8 mouse cellular contexts compared by ENCODE assay signal in the genomic region with DNA sequence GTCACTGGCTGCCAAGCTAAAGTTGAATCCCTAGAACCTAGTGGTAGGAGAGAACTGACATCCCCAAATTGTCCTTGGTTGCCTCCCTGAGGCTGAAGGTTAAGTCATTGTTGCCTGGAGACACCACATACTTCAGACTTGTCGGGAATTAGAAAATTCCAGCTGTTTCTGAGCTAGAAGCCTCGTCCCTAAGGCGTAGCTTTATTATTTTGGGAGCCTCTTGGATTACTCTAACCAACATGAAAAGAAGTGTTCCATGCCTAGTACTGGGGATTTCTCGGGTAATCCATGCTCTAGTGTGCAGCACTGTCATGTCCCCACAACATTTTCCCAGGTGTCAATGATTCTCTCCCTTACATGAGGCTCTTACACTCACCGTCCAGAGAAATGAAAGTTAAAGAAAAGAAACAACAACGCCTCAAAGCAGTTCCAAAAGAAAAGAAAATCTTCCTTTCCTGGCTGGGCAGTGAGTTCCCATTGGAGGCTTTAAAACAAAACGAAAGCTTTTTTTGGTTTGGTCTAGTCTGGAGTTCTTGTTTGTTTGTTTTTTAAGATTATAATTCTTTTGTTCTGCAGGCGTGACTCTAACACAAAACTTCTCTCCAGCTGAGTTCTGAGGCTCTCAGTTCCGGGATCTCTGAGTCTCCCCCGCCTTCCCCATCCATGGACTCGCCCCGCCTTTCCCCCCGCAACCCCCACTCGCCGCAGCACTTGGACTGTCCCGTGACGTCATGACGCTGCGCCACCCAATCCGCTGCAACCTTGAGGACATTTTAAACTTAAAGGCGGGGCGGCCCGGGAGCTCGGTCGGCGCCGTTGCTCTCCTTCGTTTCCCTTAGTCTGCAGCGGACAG. TPM values are rescaled to one million over a fixed set of nuclear protein-coding genes. Genes with fewer than 3 reads are reported as not detected.
DNase-seq lines count a peak whose midpoint lies in the region; ATAC-seq and TF ChIP-seq lines count a peak whose summit lies in the region.

Gene Cenpe (plus strand): TSS at position 733 of the 853 bp plus-strand sequence.

- peak; percentile 98 for DNase-seq in brain, embryonic 14.5 days (ENCODE audit: low read depth)
- peak; percentile 73 for DNase-seq in liver, adult 2 months (ENCODE audit: extremely low read depth, low read depth, low spot score)
- DNase-seq in splenic B cell, adult 2 months (ENCODE audit: low read depth, low spot score) = peak; percentile 94

- no peak for TF ChIP-seq CTCF in C2C12 (IDR thresholded peaks at IDR 0.05; ENCODE audit: control insufficient read depth, insufficient read depth, insufficient read length)
- no peak for TF ChIP-seq CTCF in brain, embryonic 14.5 days (IDR thresholded peaks at IDR 0.05; ENCODE audit: borderline replicate concordance, extremely low read depth, insufficient read depth, insufficient read length)
- no peak for TF ChIP-seq CTCF in liver, adult 2 months (IDR thresholded peaks at IDR 0.05; ENCODE audit: low read depth, low read length)

- peaks cover 20% of the 10 kb centered on the region for H3K4me1 ChIP-seq in erythroblast, embryonic 14.5 days (ENCODE audit: control insufficient read depth)
- H3K4me1 ChIP-seq in heart, embryonic 11.5 days (ENCODE audit: control insufficient read depth, insufficient read depth, low read length) = peaks cover 5% of the 10 kb centered on the region
- peaks cover 19% of the 10 kb centered on the region for H3K4me1 ChIP-seq in kidney, embryonic 16.5 days (ENCODE audit: insufficient read depth, low read length)
- peaks cover 2% of the 10 kb centered on the region; the same call in 1 of the 2 replicates for H3K4me1 ChIP-seq in liver, adult 2 months (ENCODE audit: control insufficient read depth, insufficient read depth, low read length)

- peak; percentile 93 for ATAC-seq in heart, embryonic 11.5 days (replicated peaks; ENCODE audit: insufficient number of reproducible peaks, low FRiP score, low TSS enrichment)
- peak; percentile 95 for ATAC-seq in kidney, embryonic 16.5 days (ENCODE audit: low FRiP score, low TSS enrichment)

- peaks cover 26% of the 10 kb centered on the region for H3K79me3 ChIP-seq in C2C12 (ENCODE audit: low read depth)

- peak within 1 kb of the TSS; percentile 62 for H3K27ac ChIP-seq in heart, embryonic 11.5 days (ENCODE audit: low read depth, low read length)
- peak within 1 kb of the TSS; percentile 90 for H3K27ac ChIP-seq in kidney, embryonic 16.5 days (ENCODE audit: low read length)
- H3K27ac ChIP-seq in liver, adult 2 months (replicated peaks; ENCODE audit: insufficient read depth, low read depth, low read length) = peak within 1 kb of the TSS; percentile 45

- H3K36me3 ChIP-seq in C2C12 (ENCODE audit: control insufficient read depth, insufficient read depth) (peaks cover 24% of the 10 kb centered on the region), myocyte (ENCODE audit: control insufficient read depth, insufficient read depth) (peaks cover 13% of the 10 kb centered on the region)
- H3K36me3 ChIP-seq in erythroblast, embryonic 14.5 days (ENCODE audit: control insufficient read depth) = peaks cover 34% of the 10 kb centered on the region
- H3K36me3 ChIP-seq in heart, embryonic 11.5 days (ENCODE audit: control insufficient read depth, insufficient read depth, low read length) = peaks cover 6% of the 10 kb centered on the region
- peaks cover 11% of the 10 kb centered on the region for H3K36me3 ChIP-seq in kidney, embryonic 16.5 days (ENCODE audit: insufficient read depth, low read length)
- H3K36me3 ChIP-seq in liver, adult 2 months (ENCODE audit: control insufficient read depth, insufficient read depth, low read length) = no peaks in the 10 kb centered on the region
- H3K36me3 ChIP-seq in splenic B cell, adult 2 months (ENCODE audit: control insufficient read depth, insufficient read depth, low read length, poor library complexity, severe bottlenecking) = no peaks in the 10 kb centered on the region

- H3K4me2 ChIP-seq in heart, embryonic 11.5 days = peak within 1 kb of the TSS; percentile 78
- H3K4me2 ChIP-seq in kidney, embryonic 16.5 days (replicated peaks; ENCODE audit: low read depth, low read length) = peak within 1 kb of the TSS; percentile 68
- peak within 1 kb of the TSS; percentile 98 for H3K4me2 ChIP-seq in myocyte (ENCODE audit: low read depth)

- 0 out of 2 replicates have a peak, but pooled peaks have one; percentile 12 for TF ChIP-seq POLR2A in brain, embryonic 14.5 days (IDR thresholded peaks at IDR 0.05; ENCODE audit: borderline replicate concordance, extremely low read depth, insufficient read depth, insufficient read length, poor library complexity, severe bottlenecking)
- no peak for TF ChIP-seq POLR2A in liver, adult 2 months (IDR thresholded peaks at IDR 0.05; ENCODE audit: extremely low read depth, insufficient read depth, low read length)
- TF ChIP-seq POLR2A in myocyte (IDR thresholded peaks at IDR 0.05; ENCODE audit: insufficient read length, low read depth) = no peak

- peak within 1 kb of the TSS; percentile 87 for H3K9ac ChIP-seq in heart, embryonic 11.5 days (ENCODE audit: low read depth, low read length)
- peak within 1 kb of the TSS; percentile 82 for H3K9ac ChIP-seq in kidney, embryonic 16.5 days (replicated peaks; ENCODE audit: low read length)
- H3K9ac ChIP-seq in liver, adult 2 months (ENCODE audit: low read depth, low read length) = peak within 1 kb of the TSS; percentile 83

- peak within 1 kb of the TSS; percentile 92 for H3ac ChIP-seq in C2C12 (ENCODE audit: control insufficient read depth, insufficient read length, low read depth)
- peak within 1 kb of the TSS; percentile 6 for H3ac ChIP-seq in myocyte (ENCODE audit: control insufficient read depth, insufficient read length)

- H3K4me3 ChIP-seq in C2C12 (ENCODE audit: insufficient read depth, poor library complexity, severe bottlenecking) (peak within 1 kb of the TSS; percentile 92), myocyte (peak within 1 kb of the TSS; percentile 55)
- H3K4me3 ChIP-seq in erythroblast, embryonic 14.5 days (replicated peaks) = peak within 1 kb of the TSS; percentile 100
- H3K4me3 ChIP-seq in heart, embryonic 11.5 days (ENCODE audit: low read depth, low read length) = peak within 1 kb of the TSS; percentile 98
- peak within 1 kb of the TSS; percentile 91 for H3K4me3 ChIP-seq in kidney, embryonic 16.5 days (ENCODE audit: low read length)
- H3K4me3 ChIP-seq in liver, adult 2 months (ENCODE audit: insufficient read depth, low read depth, low read length) = peak within 1 kb of the TSS; percentile 75

- H3K9me3 ChIP-seq in erythroblast, embryonic 14.5 days (ENCODE audit: control insufficient read depth, low read length) = no peaks in the 10 kb centered on the region
- no peaks in the 10 kb centered on the region for H3K9me3 ChIP-seq in heart, embryonic 11.5 days (replicated peaks; ENCODE audit: control insufficient read depth, low read length)
- no peaks in the 10 kb centered on the region for H3K9me3 ChIP-seq in kidney, embryonic 16.5 days (ENCODE audit: low read length)

- no peaks in the 10 kb centered on the region for H3K27me3 ChIP-seq in C2C12 (ENCODE audit: control insufficient read depth, insufficient read depth, insufficient read length)
- 0 out of 2 replicates have a peak, but pooled peaks cover 3% of the 10 kb centered on the region for H3K27me3 ChIP-seq in erythroblast, embryonic 14.5 days (ENCODE audit: control insufficient read depth)
- H3K27me3 ChIP-seq in heart, embryonic 11.5 days (ENCODE audit: control insufficient read depth, insufficient read depth, low read length) = no peaks in the 10 kb centered on the region
- H3K27me3 ChIP-seq in kidney, embryonic 16.5 days (ENCODE audit: insufficient read depth, low read length) = no peaks in the 10 kb centered on the region
- no peaks in the 10 kb centered on the region for H3K27me3 ChIP-seq in liver, adult 2 months (ENCODE audit: control insufficient read depth, insufficient read depth, low read length)
- H3K27me3 ChIP-seq in myocyte (ENCODE audit: control insufficient read depth, insufficient read depth, insufficient read length) = no peaks in the 10 kb centered on the region
- H3K27me3 ChIP-seq in splenic B cell, adult 2 months (ENCODE audit: control insufficient read depth, insufficient read depth, low read length, poor library complexity, severe bottlenecking) = no peaks in the 10 kb centered on the region

- WGBS in heart, embryonic 11.5 days (ENCODE audit: insufficient replicate concordance) = 6% methylated on average over 29 of the region's 29 CpGs
- WGBS in kidney, embryonic 16.5 days = 2% methylated on average over 29 of the region's 29 CpGs
- whole genome bisulfite sequencing in liver, adult 2 months = 3% methylated on average over 29 of the region's 29 CpGs

- H3K79me2 ChIP-seq in C2C12 (ENCODE audit: control insufficient read depth, insufficient read depth) = peaks cover 33% of the 10 kb centered on the region
- H3K79me2 ChIP-seq in liver, adult 2 months (ENCODE audit: control insufficient read depth, insufficient read depth, low read length) = no peaks in the 10 kb centered on the region
- peaks cover 27% of the 10 kb centered on the region for H3K79me2 ChIP-seq in myocyte (ENCODE audit: control insufficient read depth, insufficient read depth)

TF ChIP-seq in C2C12, 6 proteins besides CTCF, POLR2A, EP300 and RAD21:
- TF ChIP-seq CEBPB (IDR thresholded peaks at IDR 0.05; ENCODE audit: low read depth) = no peak
- TF ChIP-seq MAX (IDR thresholded peaks at IDR 0.05) = peak; percentile 13
TF ChIP-seq in C2C12: peak in this region for 1.

TF ChIP-seq in myocyte, 11 proteins besides CTCF, POLR2A, EP300 and RAD21:
- TF ChIP-seq SRF (IDR thresholded peaks at IDR 0.05; ENCODE audit: control insufficient read depth, insufficient read length, low read depth) = no peak
- no peak for TF ChIP-seq MYOD1 (IDR thresholded peaks at IDR 0.05; ENCODE audit: control insufficient read depth in 1 of 3, insufficient read length in 2 of 3, low read depth in 2 of 3)
- TF ChIP-seq CEBPB (IDR thresholded peaks at IDR 0.05; ENCODE audit: insufficient read depth, poor library complexity, severe bottlenecking) = no peak
- TF ChIP-seq E2F4 (IDR thresholded peaks at IDR 0.05; ENCODE audit: insufficient read depth) = peak; percentile 92
TF ChIP-seq in myocyte: peak in this region for 1.

RNA-seq across cellular contexts. Expression of gene Cenpe, which starts in this region (rescaled TPM):
- polyA plus RNA-seq in C2C12 (2012; fragmentation: generic; extraction: Trizol) (7.9 TPM), myocyte (2012; fragmentation: generic; extraction: Trizol) (3.3 TPM)
- polyA plus RNA-seq in brain, embryonic 14.5 days (2012; rRNA removed) = 7.3 and 10.4 TPM in 2 replicates
- 1.1 and 2.0 TPM in 2 replicates for polyA plus RNA-seq in erythroblast, embryonic 14.5 days (2012)
- polyA plus RNA-seq in heart, embryonic 11.5 days (2014; fragmentation: Nextera tagmentation; extraction: Ambion mirVana) = 24.3 and 24.7 TPM in 2 replicates
- 26.5 and 28.9 TPM in 2 replicates for polyA plus RNA-seq in kidney, embryonic 16.5 days (2015; fragmentation: Nextera tagmentation; extraction: Ambion mirVana)
- total RNA-seq in liver, adult 2 months (2014; rRNA removed) = 0.18 and 0.60 TPM in 2 replicates
- polyA plus RNA-seq in liver, adult 2 months (2012; rRNA removed) = 0.01 and 0.09 TPM in 2 replicates

Comparison
In these comparisons a context has a peak if more than half of its experiments do, and no peak if none do; other contexts are left out.
1. Peak in every context shown above with its lines: DNase-seq, ATAC-seq, H3K4me3 ChIP-seq and H3K27ac ChIP-seq.
2. Peak in DNase-seq, H3K4me3 ChIP-seq, H3K27ac ChIP-seq and H3K9ac ChIP-seq in liver, adult 2 months; RNA of the gene not detected or under 1 TPM.